Mouse (Mus musculus) heart, adult 2 months (tissue): Measurements from ENCODE around the gene Ttc37. TPM values are rescaled to one million over a fixed set of nuclear protein-coding genes. Genes with fewer than 3 reads are reported as not detected.

Experiments used
- DNase-seq, 2 experiments: peaks; one replicate each; pipeline ENCODE4 v3.0.0; 2021
- H3K27ac ChIP-seq: fragments of 200-600 bp; 2 replicates; pipeline ENCODE4 v1.8.1; 2022
- H3K27me3 ChIP-seq: fragments of 200-500 bp; 2 replicates; pipeline ENCODE4 v1.6.1; 2012; ENCODE audit warnings: mild to moderate bottlenecking, low read length, inconsistent platforms, mixed read lengths; ENCODE audit not compliant: control insufficient read depth, insufficient read depth
- H3K36me3 ChIP-seq: fragments of 200-500 bp; 2 replicates; pipeline ENCODE4 v1.6.1; 2012; ENCODE audit warnings: low read length, inconsistent platforms; ENCODE audit not compliant: control insufficient read depth, insufficient read depth
- H3K4me1 ChIP-seq: fragments of 200-500 bp; 2 replicates; pipeline ENCODE4 v1.6.1; 2011; ENCODE audit warnings: low read length; ENCODE audit not compliant: control insufficient read depth, insufficient read depth
- H3K4me3 ChIP-seq: fragments of 200-600 bp; 2 replicates; pipeline ENCODE4 v1.8.1; 2022
- H3K79me2 ChIP-seq: fragments of 200-500 bp; replicated peaks from 2 replicates; pipeline ENCODE4 v1.6.1; 2012; ENCODE audit warnings: mild to moderate bottlenecking, inconsistent platforms, low read length, moderate library complexity, mixed read lengths; ENCODE audit not compliant: control insufficient read depth, insufficient read depth
- H3K9ac ChIP-seq: fragments of 200-500 bp; 2 replicates; pipeline ENCODE4 v1.6.1; 2012; ENCODE audit warnings: low read depth, mild to moderate bottlenecking, control low read depth, inconsistent platforms, low read length, mixed read lengths
- CTCF ChIP-seq: fragments of 200-600 bp; IDR thresholded peaks from 2 replicates; pipeline ENCODE4 v1.8.1; 2022; ENCODE audit warnings: antibody characterized with exemption, mild to moderate bottlenecking, moderate library complexity
- EP300 ChIP-seq: fragments of 200-500 bp; IDR thresholded peaks from 2 replicates; pipeline ENCODE4 v1.6.1; 2011; ENCODE audit warnings: low read depth, low read length, control low read depth; ENCODE audit not compliant: insufficient read depth
- POLR2A ChIP-seq: fragments of 200-500 bp; IDR thresholded peaks from 2 replicates; pipeline ENCODE4 v1.6.1; 2011; ENCODE audit warnings: mild to moderate bottlenecking, low read depth, low read length, control low read depth; ENCODE audit not compliant: insufficient read depth
- WGBS: fragments of 180-500 bp; shearing (Covaris S2); methylation state at CpG from one replicate; pipeline ENCODE4 v1.1.7; 2018; 5-methylcytosine and 5-hydroxymethylcytosine counted together
- intact Hi-C: fragments of 180-260 bp; cut with DNase I; formaldehyde crosslinking; loops from one replicate; pipeline ENCODE4 v1.15.1; 2025
- polyA plus RNA-seq: library from polyadenylated mRNA; depleted of rRNA; stranded (reverse); fragments of >200 nt; gene quantifications from 2 replicates; pipeline ENCODE4 v1.2.3, GENCODE M21; 2012
- total RNA-seq, 2 experiments: library from RNA; stranded (reverse); gene quantifications; 2 replicates each; pipeline ENCODE4 v1.2.3; 2021

Gene Ttc37
- total and polyA plus RNA-seq, 3 experiments: 5.0 to 11.1 (median 10.3) TPM

DNA sequence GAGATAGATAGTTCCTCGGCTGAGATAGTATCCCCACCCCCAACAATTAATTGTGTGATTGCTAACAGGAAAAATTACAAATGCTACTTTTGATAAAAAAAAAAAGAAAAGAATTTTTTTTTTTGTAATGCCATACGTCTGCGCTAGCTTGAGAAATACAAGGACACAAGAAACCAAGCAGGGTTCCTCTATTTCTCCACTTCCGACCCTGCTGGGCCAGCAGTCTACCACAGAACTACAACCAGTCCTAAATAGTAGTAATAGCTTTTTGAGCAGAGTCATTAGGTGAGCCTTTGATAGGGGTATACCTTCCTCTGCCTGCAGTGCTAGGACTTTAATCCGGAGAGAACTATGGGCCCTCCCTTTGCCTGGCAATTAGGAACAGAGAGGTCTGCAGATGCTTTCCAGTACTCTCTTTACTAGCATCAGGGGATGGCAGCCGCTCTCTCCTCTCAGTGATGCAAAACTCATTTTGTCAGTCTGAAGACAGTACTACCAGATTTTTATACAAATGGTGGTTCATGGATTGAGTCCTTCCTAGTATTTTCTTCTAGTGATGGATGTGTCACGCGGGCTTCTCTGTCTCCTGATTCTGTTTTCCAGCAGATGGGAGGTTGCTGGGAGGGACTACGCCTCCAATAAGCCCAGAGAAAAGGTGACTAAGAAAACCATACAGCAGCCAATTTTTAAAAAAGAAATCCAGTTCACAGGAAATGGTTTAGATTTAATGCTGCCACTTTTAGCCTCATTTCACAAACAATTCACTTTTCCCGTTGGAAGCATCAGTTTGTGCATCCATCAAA lies 41.1 kb upstream of the Ttc37 start:
- intact Hi-C loops: loop anchor here (2.0 to 5.0 kb wide), 3 partner anchors 33 to 115 kb away; partner anchors contain the start of gene Rhobtb3
- DNase-seq: no peak
- H3K4me3 ChIP-seq: no peak overlapping the region
- no peak overlapping the region for H3K27ac ChIP-seq
- H3K27me3 ChIP-seq: peaks cover 3% of the 10 kb centered on the region; the same call in 1 of the 2 replicates
- no peaks in the 10 kb centered on the region for H3K79me2 ChIP-seq
- no peak overlapping the region for H3K9ac ChIP-seq
- no peaks in the 10 kb centered on the region for H3K36me3 ChIP-seq
- peaks cover 3% of the 10 kb centered on the region for H3K4me1 ChIP-seq
- TF ChIP-seq POLR2A (no peak), CTCF (no peak), EP300 (no peak)
- 73% methylated on average over 10 of the region's 10 CpGs for whole genome bisulfite sequencing

DNA sequence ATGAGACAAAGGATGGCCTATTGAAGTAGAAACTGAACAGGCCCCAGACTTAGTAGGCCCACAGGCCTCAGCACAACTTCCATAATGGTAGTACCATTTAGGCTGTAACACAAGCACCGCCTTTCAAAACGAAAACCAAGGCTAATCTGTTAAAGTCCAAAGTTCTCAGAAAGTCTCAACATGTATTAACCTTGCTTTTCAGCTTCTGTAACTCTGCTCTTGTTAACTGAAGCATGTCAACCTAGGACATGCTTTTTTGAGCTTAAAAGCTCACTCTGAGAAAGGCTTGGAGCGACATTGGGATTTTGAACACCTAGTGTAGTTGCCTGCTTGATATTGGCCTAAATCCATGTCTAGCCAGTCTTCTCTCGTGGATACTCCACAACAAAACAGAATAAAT lies 38.9 kb upstream of the Ttc37 start:
- H3K4me3 ChIP-seq: no peak overlapping the region
- no peak overlapping the region for H3K27ac ChIP-seq
- peaks cover 3% of the 10 kb centered on the region; the same call in 1 of the 2 replicates for H3K27me3 ChIP-seq
- 96% methylated on average over 4 of the region's 4 CpGs for WGBS
- no peaks in the 10 kb centered on the region for H3K36me3 ChIP-seq
- intact Hi-C loops: loop anchor here (5.0 kb wide), 1 partner anchor 117 kb away; the partner anchor contains the start of gene Rhobtb3
- no peaks in the 10 kb centered on the region for H3K79me2 ChIP-seq
- no peak for DNase-seq
- H3K4me1 ChIP-seq: peaks cover 3% of the 10 kb centered on the region
- no peak overlapping the region for H3K9ac ChIP-seq
- no peak for TF ChIP-seq CTCF
- no peak for TF ChIP-seq POLR2A
- no peak for TF ChIP-seq EP300

DNA sequence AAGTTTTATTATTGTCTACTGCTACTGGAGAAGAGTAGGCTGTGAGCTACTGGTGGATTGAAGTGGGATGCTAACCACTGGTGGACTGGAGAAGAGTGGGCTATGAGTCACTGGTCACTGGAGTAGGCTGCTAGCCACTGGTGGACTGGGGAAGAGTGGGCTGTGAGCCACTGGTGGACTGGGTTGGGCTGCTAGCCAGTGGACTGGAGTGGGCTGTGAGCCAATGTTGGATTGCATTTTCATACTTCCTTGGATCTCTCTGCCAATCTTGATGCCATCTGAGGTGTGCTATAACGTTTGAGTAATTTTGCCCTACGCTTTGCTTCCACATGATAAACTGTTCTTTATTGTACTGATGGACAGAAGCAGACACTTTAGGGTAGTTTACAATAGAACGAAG lies 36.4 kb upstream of the Ttc37 start:
- WGBS: 74% methylated on average over 3 of the region's 3 CpGs
- Histone ChIP-seq H3K79me2 (no peaks in the 10 kb centered on the region), H3K4me1 (no peaks in the 10 kb centered on the region), H3K27me3 (no peaks in the 10 kb centered on the region), H3K4me3 (no peak overlapping the region), H3K36me3 (no peaks in the 10 kb centered on the region), H3K9ac (no peak overlapping the region), H3K27ac (no peak overlapping the region)
- TF ChIP-seq CTCF: no peak
- intact Hi-C loops: no loop called here
- DNase-seq: no peak

DNA sequence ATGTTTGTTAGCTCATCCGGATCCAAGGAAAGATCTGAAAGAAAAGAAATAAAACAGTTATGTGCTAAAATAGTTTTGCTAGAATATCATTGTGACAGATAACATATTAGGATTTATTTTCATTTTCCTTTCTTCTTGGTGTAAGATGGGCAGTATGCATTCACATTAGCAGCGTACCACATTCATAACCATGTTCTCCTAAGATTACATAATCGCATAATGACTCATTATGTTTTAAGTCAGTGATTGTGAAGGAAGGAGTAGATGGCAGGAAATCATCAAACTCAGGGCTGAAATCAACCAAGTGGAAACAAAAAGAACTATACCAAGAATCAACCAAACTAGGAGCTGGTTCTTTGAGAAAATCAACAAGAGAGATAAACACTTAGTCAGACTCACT lies 36.0 kb upstream of the Ttc37 start:
- Histone ChIP-seq H3K27me3 (no peaks in the 10 kb centered on the region), H3K36me3 (no peaks in the 10 kb centered on the region), H3K27ac (no peak overlapping the region), H3K9ac (no peak overlapping the region), H3K4me1 (no peaks in the 10 kb centered on the region), H3K4me3 (no peak overlapping the region), H3K79me2 (no peaks in the 10 kb centered on the region)
- WGBS: 89% methylated on average over 3 of the region's 3 CpGs
- intact Hi-C loops: no loop called here
- no peak for TF ChIP-seq POLR2A
- no peak for TF ChIP-seq CTCF
- no peak for TF ChIP-seq EP300
- no peak for DNase-seq

DNA sequence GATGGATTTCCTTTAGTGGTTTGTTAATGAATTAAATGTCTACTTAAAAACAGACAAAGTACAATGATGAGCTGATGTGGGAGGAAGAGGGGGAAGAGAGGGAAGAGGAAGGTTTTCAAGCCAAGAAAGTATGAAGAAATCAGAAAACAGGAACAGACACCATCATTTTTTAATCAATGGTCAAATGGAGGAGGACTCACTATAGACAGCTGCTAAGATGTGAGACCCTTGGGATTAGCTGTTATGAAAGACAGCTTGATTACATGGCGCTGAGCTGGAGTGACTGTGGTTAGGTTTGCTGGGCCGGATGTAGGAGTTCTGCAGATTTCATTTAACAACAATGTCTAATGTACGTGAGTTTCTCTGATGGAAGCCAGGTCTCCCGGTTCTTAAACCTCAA lies 35.0 kb upstream of the Ttc37 start:
- Histone ChIP-seq H3K4me3 (no peak overlapping the region), H3K36me3 (no peaks in the 10 kb centered on the region), H3K79me2 (no peaks in the 10 kb centered on the region), H3K27ac (no peak overlapping the region), H3K4me1 (no peaks in the 10 kb centered on the region), H3K27me3 (no peaks in the 10 kb centered on the region), H3K9ac (no peak overlapping the region)
- no peak for DNase-seq
- TF ChIP-seq EP300 (no peak), CTCF (no peak), POLR2A (no peak)
- WGBS: 78% methylated on average over 4 of the region's 4 CpGs
- intact Hi-C loops: no loop called here

DNA sequence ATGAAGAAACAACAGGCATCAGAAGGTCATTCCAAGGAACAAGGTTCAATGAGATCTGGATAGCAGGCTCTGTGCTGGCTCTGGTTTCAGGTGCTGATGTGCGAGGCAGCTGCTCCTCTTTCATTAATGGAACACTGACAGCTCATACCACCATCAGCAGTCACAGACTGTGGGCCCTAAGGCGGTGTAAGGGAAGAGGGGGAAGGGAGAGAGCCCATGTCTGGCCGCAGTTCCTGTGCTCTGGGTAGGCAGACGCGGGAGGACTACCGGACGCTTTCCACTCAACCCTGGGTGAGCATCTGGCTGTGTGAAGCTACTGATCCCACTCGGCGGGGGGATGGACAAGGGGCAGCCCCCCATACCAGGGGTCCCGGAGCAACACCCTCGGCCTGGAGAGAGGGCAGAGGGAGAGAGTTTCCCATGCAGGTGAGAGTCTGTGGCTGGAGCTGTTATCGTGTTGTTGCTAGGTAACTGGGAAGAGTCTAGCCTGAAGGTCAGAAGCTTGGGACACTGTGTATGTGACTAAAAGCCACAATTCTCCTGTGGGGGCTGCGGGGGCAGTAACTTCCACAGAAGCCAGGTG lies 34.1 kb upstream of the Ttc37 start:
- Histone ChIP-seq H3K4me3 (no peak overlapping the region), H3K27me3 (no peaks in the 10 kb centered on the region), H3K9ac (no peak overlapping the region), H3K4me1 (no peaks in the 10 kb centered on the region), H3K27ac (no peak overlapping the region), H3K79me2 (no peaks in the 10 kb centered on the region), H3K36me3 (no peaks in the 10 kb centered on the region)
- intact Hi-C loops: no loop called here
- 85% methylated on average over 13 of the region's 13 CpGs for WGBS
- no peak for TF ChIP-seq CTCF
- TF ChIP-seq POLR2A: no peak
- TF ChIP-seq EP300: no peak
- no peak for DNase-seq
